Mouse (Mus musculus) cerebellum, postnatal 4 days (tissue): ENCODE measurements around the gene Pcnx4.
"Not testable (repeated sequence)": the region's sequence is repeated elsewhere in the genome, so short reads cannot be mapped to it uniquely, and the experiment has no call there.

Experiments
- DNase-seq, 2 experiments: peaks; one replicate each; pipeline ENCODE4 v3.0.0; 2022; ENCODE audit warnings: low spot score in 2 of 2, mixed read lengths in 1 of 2

The Pcnx4 gene

GRCm38 (mm10) chr12:72598731-72599130 is 62.5 kb downstream of the Pcnx4 start:
- not testable (repeated sequence) for DNase-seq

- no peak for DNase-seq
These were observed 75.9 kb downstream of the Pcnx4 start for GRCm38 (mm10) chr12:72612053-72612452.

- no peak for DNase-seq
These were observed 84.7 kb downstream of the Pcnx4 start for GRCm38 (mm10) chr12:72620856-72621255.

- no peak for DNase-seq
These were observed 85.3 kb downstream of the Pcnx4 start for GRCm38 (mm10) chr12:72621441-72621840.

- no peak for DNase-seq
These were observed 86.8 kb downstream of the Pcnx4 start for GRCm38 (mm10) chr12:72622853-72623496.

GRCm38 (mm10) chr12:72628751-72629150 is 92.6 kb downstream of the Pcnx4 start:
- no peak for DNase-seq
